Mouse (Mus musculus) layer of hippocampus, postnatal 10 days (tissue): Measurements from ENCODE around the gene Rps6kc1. TPM values are rescaled to one million over a fixed set of nuclear protein-coding genes. Genes with fewer than 3 reads are reported as not detected.

Experiments used
- DNase-seq, 2 experiments: peaks; one replicate each; pipeline ENCODE4 v3.0.0; 2021; ENCODE audit warnings: low spot score in 2 of 2
- total RNA-seq, 2 experiments: library from RNA; stranded (reverse); gene quantifications; 2 replicates each; pipeline ENCODE4 v1.2.3; 2021

Gene Rps6kc1
- total RNA-seq, 2 experiments from 2014 or later, result 59.9 to 66.0 TPM

DNA sequence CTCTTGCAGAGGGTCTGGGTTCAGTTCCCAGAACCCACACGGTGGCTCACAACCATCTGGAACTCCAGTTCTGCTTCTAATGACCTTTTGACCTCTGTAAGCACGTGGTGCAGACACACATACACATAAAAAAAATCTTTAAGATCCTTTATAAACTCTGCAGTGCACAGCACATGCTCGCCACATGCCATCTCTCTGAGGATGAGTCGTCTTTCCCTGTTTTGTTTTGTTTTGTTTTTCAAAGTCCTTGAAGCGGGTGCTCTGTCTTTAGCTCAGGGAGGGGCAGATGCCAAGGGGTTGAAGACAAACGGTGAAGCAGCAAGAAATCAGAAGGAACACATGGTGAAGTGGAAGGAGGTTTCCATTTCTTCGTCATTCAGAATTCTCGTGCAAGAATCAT is 143.9 kb downstream of the Rps6kc1 start:
- DNase-seq, result no peak

DNA sequence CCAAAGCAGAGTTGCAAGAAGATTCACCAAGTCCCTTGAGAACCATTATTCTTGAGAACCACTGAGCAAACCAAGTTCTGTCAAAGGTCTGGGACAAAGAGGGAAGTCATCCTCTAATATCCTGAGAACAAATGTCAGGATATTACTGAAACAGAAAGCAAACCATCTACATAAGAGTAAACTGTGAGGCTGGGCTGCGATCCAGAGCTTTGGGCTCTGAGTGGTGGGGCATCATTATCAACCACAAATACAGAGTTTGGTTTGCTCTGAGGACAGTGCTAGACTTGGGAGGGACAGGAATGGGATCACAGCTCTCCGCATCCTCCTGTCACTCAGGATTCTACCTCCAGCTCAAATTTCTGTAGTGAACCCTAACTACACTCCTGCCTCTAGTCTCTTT is 144.8 kb downstream of the Rps6kc1 start:
- DNase-seq, result no peak

- peak; percentile 50 to 56 for DNase-seq
Measured at GRCm38 (mm10) chr1:190763756-190764155, 147.8 kb downstream of the Rps6kc1 start.

DNA sequence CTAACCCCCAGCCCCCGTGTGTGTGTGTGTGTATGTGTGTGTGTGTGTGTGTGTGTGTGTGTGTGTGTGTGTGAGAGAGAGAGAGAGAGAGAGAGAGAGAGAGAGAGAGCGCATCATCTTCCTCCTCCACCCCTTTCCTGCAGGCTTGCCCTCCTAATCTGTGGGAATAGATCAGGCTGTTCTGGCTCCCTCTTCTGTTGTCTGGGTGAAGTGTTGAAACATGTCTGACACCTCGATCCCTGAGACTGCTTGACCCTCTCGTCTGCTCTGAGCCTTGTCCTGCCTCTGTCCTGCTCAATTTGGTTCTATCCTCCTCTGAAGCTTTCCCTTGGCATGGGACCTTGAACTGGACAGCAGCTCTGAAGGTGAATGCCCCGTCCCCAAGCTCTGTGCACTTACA is 149.8 kb downstream of the Rps6kc1 start:
- DNase-seq, result peak in 1 of 2 experiments; percentile 31

DNA sequence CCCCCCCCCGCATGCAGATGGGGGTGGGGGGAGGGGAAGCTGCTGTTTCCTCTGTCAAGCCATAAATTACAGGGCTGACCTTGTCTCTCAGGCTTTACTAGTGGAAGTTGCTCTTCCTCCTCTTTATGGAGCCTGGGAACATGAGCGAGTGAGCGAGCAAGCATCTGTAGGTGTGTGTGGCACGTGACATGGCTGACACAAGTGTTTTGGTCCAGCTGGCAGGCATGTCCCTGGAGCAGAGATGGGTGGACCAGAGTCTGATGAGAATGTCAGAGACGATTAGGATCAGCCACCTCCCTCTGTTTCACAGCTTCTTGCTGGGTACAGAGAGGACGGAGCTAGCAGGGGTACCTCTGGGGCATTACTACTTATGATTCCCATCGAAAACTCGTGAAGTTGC is 153.7 kb downstream of the Rps6kc1 start:
- no peak for DNase-seq

DNA sequence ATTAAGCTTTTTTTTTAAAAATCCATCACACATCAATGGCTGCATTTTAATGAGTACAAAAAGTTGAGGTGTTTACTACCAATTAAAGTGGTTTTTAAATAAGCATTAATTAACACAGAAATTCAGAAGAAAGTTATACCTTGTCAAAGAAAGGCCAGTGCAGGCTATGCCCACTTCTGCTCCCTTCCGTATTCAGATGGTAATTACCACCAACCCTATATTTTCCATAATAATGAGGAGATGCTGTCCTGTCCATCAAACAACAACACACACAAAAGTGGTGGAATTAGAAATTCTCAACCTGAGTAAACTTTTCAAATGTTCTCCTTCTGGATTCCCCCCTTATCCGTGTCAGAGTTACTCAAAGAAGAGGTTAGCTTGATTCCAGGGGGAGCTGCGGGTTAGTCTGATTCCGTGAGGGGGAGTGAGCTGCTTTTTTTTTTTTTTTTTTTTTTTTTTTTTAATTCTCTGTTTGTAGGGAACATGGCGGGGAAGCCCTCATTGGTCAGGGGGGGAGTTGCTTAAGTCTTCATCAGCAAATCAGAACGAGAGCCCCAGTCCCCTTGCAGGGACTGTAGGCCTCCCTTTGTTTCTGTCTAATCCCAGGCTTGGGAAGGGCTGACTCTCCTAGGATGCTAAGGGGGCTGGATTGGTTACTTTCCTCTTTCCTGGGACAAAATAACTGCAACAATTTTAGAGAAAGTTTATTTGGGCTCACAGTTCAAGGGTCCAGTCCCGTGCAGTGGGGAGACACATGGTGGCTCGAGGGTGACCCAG is 159.6 kb downstream of the Rps6kc1 start:
- DNase-seq, result no peak

DNA sequence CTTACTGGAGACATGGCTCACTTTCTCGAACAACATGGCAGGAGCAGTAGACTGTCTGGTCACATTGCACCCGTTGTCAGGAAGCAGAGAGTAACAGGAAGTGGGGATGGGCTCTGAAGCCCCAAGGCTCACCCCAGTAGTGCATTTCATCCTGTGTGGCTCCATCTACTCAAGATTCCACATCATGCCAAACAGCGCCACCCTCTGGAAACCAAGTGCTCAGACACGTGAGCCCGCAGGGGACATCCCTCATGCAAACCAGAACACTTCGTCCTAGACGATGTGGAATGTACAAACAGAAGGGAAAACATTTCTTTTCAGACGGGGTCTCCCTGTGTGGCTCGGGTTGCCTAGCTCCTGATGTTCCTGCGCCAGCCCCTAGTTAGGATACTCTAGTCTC is 162.6 kb downstream of the Rps6kc1 start:
- no peak for DNase-seq

DNA sequence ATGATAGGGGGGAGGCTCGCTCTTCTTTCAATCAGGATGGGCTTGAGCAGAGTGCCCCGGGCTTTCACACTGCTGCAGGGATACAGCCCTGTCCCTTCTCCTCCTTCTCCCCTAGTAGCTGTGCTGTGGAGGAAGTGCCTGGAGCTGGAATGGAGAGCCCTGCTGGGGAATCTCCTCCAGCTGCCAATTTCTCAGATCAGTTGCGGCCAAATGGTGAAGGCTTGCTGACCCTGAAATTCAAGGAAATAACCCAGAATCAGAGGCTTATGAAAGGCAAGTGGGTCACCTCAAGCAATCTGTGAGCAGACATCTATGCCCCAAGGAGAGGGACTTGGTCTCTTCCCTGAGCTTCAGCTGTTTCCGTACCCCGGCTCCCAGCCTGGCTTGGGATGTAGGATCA is 170.1 kb downstream of the Rps6kc1 start:
- DNase-seq, result no peak

DNA sequence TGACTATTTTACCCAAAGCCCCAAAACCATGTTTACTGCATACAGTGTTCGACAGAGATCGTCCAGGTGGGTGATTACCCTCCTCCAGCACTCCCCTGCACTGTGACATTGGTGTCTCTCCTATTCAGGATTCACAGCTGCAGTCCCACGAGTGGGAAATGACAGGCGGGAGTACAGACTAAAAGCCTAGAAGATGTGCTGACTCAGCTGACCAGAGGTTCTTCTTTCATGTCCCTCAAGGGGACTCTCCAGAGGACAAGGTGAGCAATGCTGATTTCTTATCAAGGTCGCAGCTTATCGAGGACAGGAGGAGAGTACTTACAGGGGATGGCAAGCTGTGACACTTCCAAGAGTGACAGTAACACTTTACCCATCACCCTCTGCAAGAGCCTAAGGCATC is 178.8 kb downstream of the Rps6kc1 start:
- no peak for DNase-seq

DNA sequence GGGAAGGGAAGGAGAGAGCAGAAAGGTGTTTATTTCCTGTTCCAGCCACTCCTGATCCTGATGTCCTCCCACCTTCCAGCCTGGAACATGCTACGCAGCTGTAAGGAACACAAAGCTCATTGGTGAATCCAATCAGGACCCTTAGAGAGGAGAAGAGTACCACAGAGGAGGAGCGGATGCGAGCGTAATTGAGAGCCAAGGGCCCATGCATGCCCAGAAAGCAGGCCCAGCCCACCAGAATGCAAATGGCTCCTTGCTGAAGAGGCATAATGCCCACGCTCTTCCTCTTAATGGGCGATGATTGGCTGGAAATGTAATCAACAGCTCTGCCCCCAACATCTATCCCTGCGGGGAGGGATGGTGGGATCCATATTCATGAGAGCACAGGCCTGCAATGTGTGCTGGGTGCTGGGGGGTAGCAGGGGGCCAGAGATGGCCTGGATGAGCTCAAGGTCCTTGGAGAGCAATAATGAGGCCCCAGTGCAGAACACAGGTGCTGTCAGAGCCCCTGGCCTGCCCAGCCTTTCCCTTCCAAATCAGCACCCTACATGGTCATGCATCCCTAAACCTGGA is 182.0 kb downstream of the Rps6kc1 start:
- DNase-seq, result peak; percentile 14 to 31

GRCm38 (mm10) chr1:190728111-190728651 is 183.4 kb downstream of the Rps6kc1 start:
- peak; percentile 24 to 48 for DNase-seq

- DNase-seq, result peak in 1 of 2 experiments; percentile 23
Measured at GRCm38 (mm10) chr1:190727385-190727784, 184.2 kb downstream of the Rps6kc1 start.

DNA sequence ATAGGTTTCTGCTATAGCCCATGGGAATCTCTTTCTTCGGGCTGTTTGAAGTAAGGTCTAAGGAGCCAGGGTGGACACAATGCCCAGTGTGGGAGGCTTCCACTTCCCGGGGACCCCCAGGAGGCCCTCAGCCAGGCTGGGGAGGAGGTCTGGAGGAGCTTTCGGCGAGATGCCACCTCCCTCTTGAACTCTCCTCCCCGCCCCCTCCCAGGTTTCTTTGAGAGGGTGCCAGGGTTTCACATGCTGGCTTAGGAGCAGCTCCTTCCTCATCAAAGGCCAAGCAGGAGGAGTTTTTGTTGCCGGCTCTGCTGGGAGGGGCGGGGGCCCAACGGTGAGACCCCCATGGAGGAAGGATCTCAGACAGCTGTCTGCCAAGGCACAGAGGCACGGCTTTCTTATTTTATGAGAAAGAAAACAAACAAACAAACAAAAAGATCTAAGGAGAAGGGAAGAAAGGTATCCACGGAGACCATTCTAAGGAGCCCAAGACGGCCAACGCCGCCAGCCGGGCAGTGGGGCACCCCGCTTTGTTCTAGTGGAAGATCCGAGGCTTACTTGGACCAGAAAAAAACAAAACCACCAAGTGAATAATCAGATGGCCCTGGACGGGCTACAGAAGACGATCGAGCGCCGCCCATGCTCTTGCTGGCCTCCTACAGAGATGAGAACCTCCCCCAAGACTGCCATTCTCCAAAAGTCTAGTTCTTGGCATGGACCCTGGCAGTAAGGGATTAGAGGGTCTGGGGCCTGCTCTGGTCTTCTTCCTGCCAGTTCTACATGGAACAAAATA is 186.8 kb downstream of the Rps6kc1 start:
- peak; percentile 45 to 61 for DNase-seq

GRCm38 (mm10) chr1:190723926-190724430 is 187.6 kb downstream of the Rps6kc1 start:
- DNase-seq, result peak; percentile 24 to 26

GRCm38 (mm10) chr1:190713848-190714247 is 197.7 kb downstream of the Rps6kc1 start:
- DNase-seq, result no peak

- no peak for DNase-seq
Measured at GRCm38 (mm10) chr1:190697576-190697975, 214.0 kb downstream of the Rps6kc1 start.

- DNase-seq, result peak; percentile 64 to 79
Measured at GRCm38 (mm10) chr1:190695589-190695988, 216.0 kb downstream of the Rps6kc1 start.

DNA sequence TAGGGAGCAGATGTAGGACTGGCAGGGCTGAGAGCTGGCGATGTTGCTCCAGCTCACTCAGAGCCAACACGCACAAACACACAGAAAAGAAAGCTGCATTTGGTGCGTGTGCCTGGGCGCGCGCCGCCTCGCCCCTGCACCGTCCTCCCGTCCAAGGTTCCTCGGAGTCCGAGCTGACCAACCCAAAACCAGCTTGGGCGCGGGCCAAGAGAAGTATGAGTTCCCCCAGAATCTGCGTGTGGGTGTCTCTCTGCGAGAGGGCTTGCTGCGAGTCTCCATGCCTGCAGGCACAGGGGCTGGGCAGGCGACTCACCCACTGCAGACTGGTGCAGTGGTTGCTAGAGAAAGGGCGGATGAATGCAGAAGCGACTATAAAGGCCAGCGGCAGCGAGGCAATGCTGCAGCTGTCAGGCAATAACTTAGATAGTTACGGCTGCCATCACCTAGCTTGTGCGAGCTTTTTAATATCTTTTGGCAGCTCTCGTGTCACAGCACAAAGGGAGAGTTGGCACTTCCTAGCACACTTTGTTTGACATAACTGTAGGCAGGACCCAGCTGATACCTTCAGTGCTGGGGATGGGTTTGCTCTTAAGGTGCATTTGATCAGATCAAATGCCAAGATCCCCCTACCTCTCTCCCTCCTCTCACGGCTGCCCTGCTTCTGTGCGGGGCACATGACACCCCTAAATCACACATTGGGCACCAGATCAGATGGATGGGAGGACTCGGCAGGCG is 220.9 kb downstream of the Rps6kc1 start:
- peak; percentile 56 to 60 for DNase-seq

GRCm38 (mm10) chr1:190683060-190683459 is 228.5 kb downstream of the Rps6kc1 start:
- DNase-seq, result peak in 1 of 2 experiments; percentile 51

DNA sequence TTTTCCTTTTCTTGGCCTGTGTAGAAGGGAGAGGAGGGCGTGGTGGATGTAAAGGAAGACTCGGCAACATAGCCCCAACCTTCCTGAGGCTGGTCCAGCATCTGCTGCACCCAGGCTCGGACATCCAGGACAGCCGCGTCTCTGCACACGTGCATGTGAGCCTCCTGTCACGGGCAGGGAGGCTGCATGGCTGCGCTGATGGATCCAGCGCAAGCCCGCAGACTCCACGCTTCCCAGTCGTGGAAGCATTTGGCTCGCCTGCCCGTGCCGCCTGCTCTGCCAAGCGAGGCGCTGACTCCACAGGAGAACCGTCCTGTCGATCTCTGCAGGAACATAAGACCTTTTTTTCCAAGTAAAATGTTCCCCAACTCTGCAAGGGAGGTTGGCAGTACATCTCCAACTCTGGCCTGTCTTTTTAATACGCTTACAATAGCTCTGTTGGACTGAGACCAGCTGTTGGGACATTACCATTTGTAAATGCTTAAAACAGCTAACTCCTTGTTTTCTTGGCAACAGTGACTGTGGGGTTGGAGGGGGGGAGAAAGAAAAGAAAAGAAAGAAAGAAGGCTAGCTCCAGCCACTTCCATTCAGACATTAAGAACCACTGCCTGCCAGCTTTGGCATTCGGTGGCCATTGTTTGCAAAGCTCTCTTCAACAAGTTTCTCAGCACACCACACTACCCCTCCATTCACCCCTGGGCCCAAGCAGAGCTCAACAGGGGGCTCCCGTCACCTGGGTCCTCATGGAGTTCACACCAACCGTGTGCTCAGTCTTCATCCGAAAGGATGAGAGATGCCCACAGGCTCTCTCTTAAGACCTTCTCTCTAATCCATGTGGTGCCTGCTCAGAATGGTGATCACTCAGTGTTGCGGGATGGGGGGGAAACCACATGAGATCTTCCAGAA is 229.3 kb downstream of the Rps6kc1 start:
- peak; percentile 78 to 81 for DNase-seq
